Mouse (Mus musculus): ENCODE results near the gene Defb36. TPM values are rescaled to one million over a fixed set of nuclear protein-coding genes. Genes with fewer than 3 reads are reported as not detected.

Gene Defb36
- polyA plus RNA-seq, 2 experiments, result not detected

- ATAC-seq (ENCODE audit: insufficient read depth) (no peak), DNase-seq (ENCODE audit: low read depth in 3 of 3, low spot score in 3 of 3) (no peak)
- Histone ChIP-seq H3K27me3 (ENCODE audit: control insufficient read depth, insufficient read depth, low read length) (no peaks in the 10 kb centered on the region), H3K36me3 (replicated peaks; ENCODE audit: control insufficient read depth, insufficient read depth, low read depth) (no peaks in the 10 kb centered on the region), H3K9me3 (ENCODE audit: control insufficient read depth, low read length) (no peaks in the 10 kb centered on the region), H3K4me1 (replicated peaks; ENCODE audit: control insufficient read depth in 2 of 2, insufficient read depth in 2 of 2, low read length in 1 of 2) (0 out of 4 replicates have a peak, but pooled peaks cover 0 to 2% of the 10 kb centered on the region in 2 experiments), H3K9ac (replicated peaks) (no peak overlapping the region), H3K4me2 (ENCODE audit: low read depth) (no peak overlapping the region), H3K4me3 (ENCODE audit: insufficient read depth in 1 of 2, low read depth in 2 of 2, low read length in 2 of 2) (no peak overlapping the region), H3K27ac (no peak overlapping the region)
- TF ChIP-seq CTCF (IDR thresholded peaks at IDR 0.05; ENCODE audit: low read depth), result no peak
- no peak for TF ChIP-seq EP300 (IDR thresholded peaks at IDR 0.05; ENCODE audit: low read depth)
- WGBS (ENCODE audit: insufficient replicate concordance), result 52% methylated on average over 6 of the region's 6 CpGs
These were observed 34.7 kb downstream of the Defb36 start for GRCm38 (mm10) chr2:152638865-152639264.

GRCm38 (mm10) chr2:152639406-152640113, 35.4 kb downstream of the Defb36 start:
- H3K4me3 ChIP-seq (ENCODE audit: insufficient read depth in 1 of 2, low read depth in 2 of 2, low read length in 2 of 2), result no peak overlapping the region
- no peak overlapping the region for H3K4me2 ChIP-seq (ENCODE audit: low read depth)
- H3K27me3 ChIP-seq (ENCODE audit: control insufficient read depth, insufficient read depth, low read length), result no peaks in the 10 kb centered on the region
- ATAC-seq (ENCODE audit: insufficient read depth), result no peak
- 41% methylated on average over 11 of the region's 11 CpGs for WGBS (ENCODE audit: insufficient replicate concordance)
- H3K36me3 ChIP-seq (replicated peaks; ENCODE audit: control insufficient read depth, insufficient read depth, low read depth), result no peaks in the 10 kb centered on the region
- no peak overlapping the region for H3K27ac ChIP-seq
- no peak overlapping the region for H3K9ac ChIP-seq (replicated peaks)
- 0 out of 4 replicates have a peak, but pooled peaks cover 0 to 2% of the 10 kb centered on the region in 2 experiments for H3K4me1 ChIP-seq (replicated peaks; ENCODE audit: control insufficient read depth in 2 of 2, insufficient read depth in 2 of 2, low read length in 1 of 2)
- DNase-seq (ENCODE audit: low read depth in 3 of 3, low spot score in 3 of 3), result no peak
- H3K9me3 ChIP-seq (ENCODE audit: control insufficient read depth, low read length), result no peaks in the 10 kb centered on the region
- TF ChIP-seq CTCF (IDR thresholded peaks at IDR 0.05; ENCODE audit: low read depth), result no peak
- TF ChIP-seq EP300 (IDR thresholded peaks at IDR 0.05; ENCODE audit: low read depth), result no peak

- TF ChIP-seq CTCF (IDR thresholded peaks at IDR 0.05; ENCODE audit: low read depth) (no peak), EP300 (IDR thresholded peaks at IDR 0.05; ENCODE audit: low read depth) (no peak)
- no peak overlapping the region for H3K27ac ChIP-seq
- H3K36me3 ChIP-seq (replicated peaks; ENCODE audit: control insufficient read depth, insufficient read depth, low read depth), result no peaks in the 10 kb centered on the region
- H3K4me2 ChIP-seq (ENCODE audit: low read depth), result no peak overlapping the region
- H3K9me3 ChIP-seq (ENCODE audit: control insufficient read depth, low read length), result no peaks in the 10 kb centered on the region
- whole genome bisulfite sequencing (ENCODE audit: insufficient replicate concordance), result 49% methylated on average over 10 of the region's 10 CpGs
- H3K27me3 ChIP-seq (ENCODE audit: control insufficient read depth, insufficient read depth, low read length), result no peaks in the 10 kb centered on the region
- ATAC-seq (ENCODE audit: insufficient read depth) (no peak), DNase-seq (ENCODE audit: low read depth in 3 of 3, low spot score in 3 of 3) (no peak)
- H3K4me3 ChIP-seq (ENCODE audit: insufficient read depth in 1 of 2, low read depth in 2 of 2, low read length in 2 of 2), result no peak overlapping the region
- H3K4me1 ChIP-seq (replicated peaks; ENCODE audit: control insufficient read depth in 2 of 2, insufficient read depth in 2 of 2, low read length in 1 of 2), result no peaks in the 10 kb centered on the region
- H3K9ac ChIP-seq (replicated peaks), result no peak overlapping the region
These were observed 48.9 kb downstream of the Defb36 start for GRCm38 (mm10) chr2:152652901-152653620.

GRCm38 (mm10) chr2:152653874-152654715, 50.0 kb downstream of the Defb36 start:
- DNase-seq (ENCODE audit: low read depth in 3 of 3, low spot score in 3 of 3) (no peak), ATAC-seq (ENCODE audit: insufficient read depth) (no peak)
- WGBS (ENCODE audit: insufficient replicate concordance), result 33% methylated on average over 14 of the region's 14 CpGs
- Histone ChIP-seq H3K27me3 (ENCODE audit: control insufficient read depth, insufficient read depth, low read length) (no peaks in the 10 kb centered on the region), H3K4me2 (ENCODE audit: low read depth) (no peak overlapping the region), H3K4me1 (replicated peaks; ENCODE audit: control insufficient read depth in 2 of 2, insufficient read depth in 2 of 2, low read length in 1 of 2) (no peaks in the 10 kb centered on the region), H3K4me3 (ENCODE audit: insufficient read depth in 1 of 2, low read depth in 2 of 2, low read length in 2 of 2) (no peak overlapping the region), H3K36me3 (replicated peaks; ENCODE audit: control insufficient read depth, insufficient read depth, low read depth) (no peaks in the 10 kb centered on the region), H3K27ac (no peak overlapping the region), H3K9ac (replicated peaks) (no peak overlapping the region), H3K9me3 (ENCODE audit: control insufficient read depth, low read length) (no peaks in the 10 kb centered on the region)
- TF ChIP-seq CTCF (IDR thresholded peaks at IDR 0.05; ENCODE audit: low read depth), result no peak
- TF ChIP-seq EP300 (IDR thresholded peaks at IDR 0.05; ENCODE audit: low read depth), result no peak
